Mouse (Mus musculus) erythroblast, embryonic 14.5 days (primary cell): ENCODE data around the gene Agap2.

Experiments used
- GATA1 ChIP-seq: IDR thresholded peaks from 2 replicates; pipeline ENCODE4 v1.6.1; 2012; ENCODE audit warnings: low read length, inconsistent platforms, mixed read lengths
- TAL1 ChIP-seq: IDR thresholded peaks from 3 replicates; pipeline ENCODE4 v1.6.1; 2012; ENCODE audit warnings: low read length, inconsistent platforms, mixed read lengths

- TF ChIP-seq TAL1, result no peak
- TF ChIP-seq GATA1, result no peak
These were observed 17.7 kb downstream of the Agap2 start for GRCm38 (mm10) chr10:127092742-127093141.
